Mouse (Mus musculus): ENCODE data around the gene Ano7. TPM values are rescaled to one million over a fixed set of nuclear protein-coding genes. Genes with fewer than 3 reads are reported as not detected.

Gene Ano7
- polyA plus RNA-seq, 1 experiment from 2014 or later: 0.06 TPM

Small RNA genes lying within 50 kb of the gene (microRNA-seq; reads per million reads assigned to microRNA genes)
- not detected for gene Mir6345 (ENCODE audit: borderline number of aligned reads)
- not detected for gene Mir6902 (ENCODE audit: borderline number of aligned reads)

Other genes starting within 250 kb of the Ano7 start
- not detected in 2 replicates for gene Agxt, start 238.7 kb upstream of the Ano7 start, polyA plus RNA-seq (2014; fragmentation: Nextera tagmentation; extraction: Ambion mirVana)
- gene 2310007B03Rik, start 213.0 kb upstream of the Ano7 start, polyA plus RNA-seq (2014; fragmentation: Nextera tagmentation; extraction: Ambion mirVana): 0.08 and 0.36 TPM in 2 replicates
- 0.14 and 0.25 TPM in 2 replicates for gene Crocc2, start 205.2 kb upstream of the Ano7 start, polyA plus RNA-seq (2014; fragmentation: Nextera tagmentation; extraction: Ambion mirVana)
- gene Sned1, start 138.1 kb upstream of the Ano7 start, polyA plus RNA-seq (2014; fragmentation: Nextera tagmentation; extraction: Ambion mirVana): 5.3 and 5.6 TPM in 2 replicates
- 32.5 and 34.9 TPM in 2 replicates for gene Mterf4, start 68.0 kb upstream of the Ano7 start, polyA plus RNA-seq (2014; fragmentation: Nextera tagmentation; extraction: Ambion mirVana)
- gene Ppp1r7, start 31.1 kb upstream of the Ano7 start, polyA plus RNA-seq (2014; fragmentation: Nextera tagmentation; extraction: Ambion mirVana): 85.5 and 112 TPM in 2 replicates
- gene Pask, start 30.4 kb upstream of the Ano7 start, polyA plus RNA-seq (2014; fragmentation: Nextera tagmentation; extraction: Ambion mirVana): 19.7 and 20.1 TPM in 2 replicates
- 106 TPM in 2 replicates for gene Hdlbp, start 104.9 kb downstream of the Ano7 start, polyA plus RNA-seq (2014; fragmentation: Nextera tagmentation; extraction: Ambion mirVana)
- 6.9 and 7.7 TPM in 2 replicates for gene Farp2, start 138.1 kb downstream of the Ano7 start, polyA plus RNA-seq (2014; fragmentation: Nextera tagmentation; extraction: Ambion mirVana)